Mouse (Mus musculus): ENCODE measurements around the gene Csrnp1.

- no peak for TF ChIP-seq TAL1 (conservative IDR thresholded peaks at IDR 0.05; ENCODE audit: low read depth, low read length)
- TF ChIP-seq CTCF (IDR thresholded peaks at IDR 0.05; ENCODE audit: low read depth, low read length) = no peak
- no peak for TF ChIP-seq GATA1 (IDR thresholded peaks at IDR 0.05; ENCODE audit: borderline replicate concordance, low read length)
- TF ChIP-seq GATA2 (IDR thresholded peaks at IDR 0.05; ENCODE audit: borderline replicate concordance, low read depth, low read length) = no peak
- no peak for TF ChIP-seq POLR2AphosphoS5 (IDR thresholded peaks at IDR 0.05; ENCODE audit: insufficient replicate concordance, low read depth, low read length)
These were observed 8.8 kb upstream of the Csrnp1 start for GRCm38 (mm10) chr9:119993092-119993844.
